Mouse (Mus musculus) liver, embryonic 11.5 days (tissue): ENCODE results near the gene Ifngr2. TPM values are rescaled to one million over a fixed set of nuclear protein-coding genes. Genes with fewer than 3 reads are reported as not detected.

Source experiments
- ATAC-seq: fragments of 200-750 bp; cut with Nextera tagmentation; replicated peaks from 2 replicates; pipeline ENCODE4 v1.8.0; 2017; ENCODE audit warnings: moderate number of reproducible peaks, mild to moderate bottlenecking, moderate TSS enrichment, moderate library complexity; ENCODE audit not compliant: low FRiP score
- DNase-seq: peaks from one replicate; pipeline ENCODE4 v3.0.0-alpha.2; 2017; ENCODE audit warnings: low spot score
- H3K27ac ChIP-seq: fragments of 300-500 bp; sonication (generic); 2 replicates; pipeline ENCODE4 v1.5.1; 2014; ENCODE audit warnings: mild to moderate bottlenecking, low read depth, low read length, control low read depth
- H3K27me3 ChIP-seq: fragments of 300-500 bp; sonication (generic); replicated peaks from 2 replicates; pipeline ENCODE4 v1.6.1; 2014; ENCODE audit warnings: low read length, mixed read lengths; ENCODE audit not compliant: control insufficient read depth, insufficient read depth
- H3K36me3 ChIP-seq: fragments of 300-500 bp; sonication (generic); 2 replicates; pipeline ENCODE4 v1.6.1; 2014; ENCODE audit warnings: mild to moderate bottlenecking, low read length, moderate library complexity, mixed read lengths; ENCODE audit not compliant: control insufficient read depth, insufficient read depth
- H3K4me1 ChIP-seq: fragments of 300-500 bp; sonication (generic); replicated peaks from 2 replicates; pipeline ENCODE4 v1.6.1; 2014; ENCODE audit warnings: low read length, mixed read lengths; ENCODE audit not compliant: control insufficient read depth, insufficient read depth
- H3K4me2 ChIP-seq: fragments of 300-500 bp; sonication (generic); 2 replicates; pipeline ENCODE4 v1.6.1; 2014; ENCODE audit warnings: mild to moderate bottlenecking, control low read depth, moderate library complexity
- H3K4me3 ChIP-seq: fragments of 300-500 bp; sonication (generic); 2 replicates; pipeline ENCODE4 v1.5.1; 2014; ENCODE audit warnings: low read depth, low read length, control low read depth
- H3K9ac ChIP-seq: fragments of 300-500 bp; sonication (generic); 2 replicates; pipeline ENCODE4 v1.6.1; 2014; ENCODE audit warnings: low read depth, low read length, control low read depth
- H3K9me3 ChIP-seq: fragments of 300-500 bp; sonication (generic); 2 replicates; pipeline ENCODE4 v1.6.1; 2016; ENCODE audit warnings: low read length, inconsistent platforms, mixed read lengths; ENCODE audit not compliant: control insufficient read depth
- WGBS: fragments of 180-500 bp; shearing (Covaris S2); extraction: QIAGEN DNeasy Blood & Tissue Kit; methylation state at CpG from one replicate; pipeline ENCODE4 v1.1.7; 2014; 5-methylcytosine and 5-hydroxymethylcytosine counted together
- polyA plus RNA-seq: library from polyadenylated mRNA; unstranded; fragments of >200 nt; fragmentation: Nextera tagmentation; extraction: Ambion mirVana; gene quantifications from 2 replicates; pipeline ENCODE4 v1.2.1, GENCODE M21; 2014

The Ifngr2 gene
- polyA plus RNA-seq, 1 experiment from 2014 or later, result 28.7 TPM

DNA sequence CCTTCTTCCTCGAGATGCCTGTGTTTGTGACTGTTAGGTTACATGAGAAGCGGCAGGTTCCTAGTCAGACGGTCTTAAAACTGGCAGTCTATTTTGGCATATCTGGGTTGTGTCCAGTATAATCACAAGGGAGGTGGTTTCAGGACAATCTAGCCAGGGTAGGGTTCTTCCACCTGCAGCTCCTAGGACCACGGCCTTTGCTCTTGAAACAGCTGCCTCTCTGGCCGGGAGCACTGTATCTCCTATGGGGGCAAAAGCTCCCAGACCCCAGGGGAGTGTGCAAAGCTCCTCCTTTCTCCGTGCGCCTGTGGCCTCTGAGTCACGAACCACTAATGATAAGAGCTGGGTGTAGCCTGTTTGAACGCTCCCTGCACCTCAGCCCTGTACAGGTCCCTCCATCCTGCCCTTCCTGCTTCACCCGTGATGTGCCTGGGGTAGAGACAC, 4.2 kb downstream of the Ifngr2 start:
- Histone ChIP-seq H3K36me3 (no peaks in the 10 kb centered on the region), H3K27me3 (no peaks in the 10 kb centered on the region), H3K4me3 (no peak overlapping the region), H3K4me1 (peaks cover 59% of the 10 kb centered on the region), H3K27ac (peak overlapping the region; percentile 61), H3K4me2 (peak overlapping the region; percentile 58), H3K9me3 (no peaks in the 10 kb centered on the region), H3K9ac (peak overlapping the region; percentile 7; the same call in 1 of the 2 replicates)
- DNase-seq (no peak), ATAC-seq (peak; percentile 81)
- WGBS, result 32% methylated on average over 10 of the region's 10 CpGs

DNA sequence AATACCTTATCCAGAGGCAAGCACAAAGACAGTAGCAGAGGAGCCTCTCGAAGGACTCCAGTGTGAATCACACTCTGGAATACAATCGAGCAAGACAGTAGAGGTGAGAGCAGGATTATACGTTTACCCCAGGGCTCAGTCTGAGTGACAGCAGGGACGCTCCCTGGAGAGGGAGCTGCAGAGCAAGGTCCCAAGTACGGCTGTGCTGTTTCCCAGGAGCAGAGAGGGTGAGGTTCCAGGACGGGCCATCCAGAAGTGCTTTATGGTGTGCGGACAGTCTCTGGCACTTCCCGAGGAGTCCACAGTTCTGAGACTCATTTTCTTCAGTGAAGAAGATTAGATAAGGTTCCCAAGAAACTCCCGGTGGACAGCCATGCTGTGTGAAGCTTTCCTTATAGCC, 5.2 kb downstream of the Ifngr2 start:
- Histone ChIP-seq H3K4me2 (peak overlapping the region; percentile 58), H3K27ac (no peak overlapping the region; the same call in 1 of the 2 replicates), H3K27me3 (no peaks in the 10 kb centered on the region), H3K36me3 (peaks cover 3% of the 10 kb centered on the region; the same call in 1 of the 2 replicates), H3K9ac (peak overlapping the region; percentile 43; the same call in 1 of the 2 replicates), H3K4me1 (peaks cover 54% of the 10 kb centered on the region), H3K4me3 (no peak overlapping the region), H3K9me3 (no peaks in the 10 kb centered on the region)
- WGBS, result 62% methylated on average over 9 of the region's 9 CpGs
- DNase-seq (no peak), ATAC-seq (no peak)

- DNase-seq (no peak), ATAC-seq (no peak)
- Histone ChIP-seq H3K9me3 (no peaks in the 10 kb centered on the region), H3K27ac (no peak overlapping the region), H3K4me1 (peaks cover 44% of the 10 kb centered on the region), H3K4me3 (no peak overlapping the region), H3K9ac (no peak overlapping the region), H3K27me3 (no peaks in the 10 kb centered on the region), H3K4me2 (no peak overlapping the region), H3K36me3 (peaks cover 5% of the 10 kb centered on the region; the same call in 1 of the 2 replicates)
- 33% methylated on average over 12 of the region's 12 CpGs for WGBS
Measured at GRCm38 (mm10) chr16:91553625-91554024, 6.8 kb downstream of the Ifngr2 start.

- Histone ChIP-seq H3K9ac (no peak overlapping the region), H3K27ac (no peak overlapping the region), H3K4me1 (peaks cover 32% of the 10 kb centered on the region), H3K4me3 (no peak overlapping the region), H3K36me3 (peaks cover 9% of the 10 kb centered on the region; the same call in 1 of the 2 replicates), H3K4me2 (no peak overlapping the region), H3K27me3 (no peaks in the 10 kb centered on the region), H3K9me3 (no peaks in the 10 kb centered on the region)
- ATAC-seq (no peak), DNase-seq (no peak)
- WGBS, result 82% methylated on average over 8 of the region's 8 CpGs
Measured at GRCm38 (mm10) chr16:91555017-91555605, 8.2 kb downstream of the Ifngr2 start.

GRCm38 (mm10) chr16:91556659-91557058, 9.8 kb downstream of the Ifngr2 start:
- H3K27ac ChIP-seq, result no peak overlapping the region
- no peak for ATAC-seq
- peaks cover 22% of the 10 kb centered on the region for H3K4me1 ChIP-seq
- 92% methylated on average over 15 of the region's 15 CpGs for WGBS
- no peak overlapping the region for H3K4me2 ChIP-seq
- H3K4me3 ChIP-seq, result no peak overlapping the region
- no peaks in the 10 kb centered on the region for H3K27me3 ChIP-seq
- no peaks in the 10 kb centered on the region for H3K9me3 ChIP-seq
- H3K9ac ChIP-seq, result no peak overlapping the region
- H3K36me3 ChIP-seq, result peaks cover 14% of the 10 kb centered on the region
- DNase-seq, result no peak

GRCm38 (mm10) chr16:91557214-91557613, 10.3 kb downstream of the Ifngr2 start:
- Histone ChIP-seq H3K9ac (no peak overlapping the region), H3K4me2 (no peak overlapping the region), H3K36me3 (peaks cover 17% of the 10 kb centered on the region), H3K27ac (no peak overlapping the region), H3K27me3 (no peaks in the 10 kb centered on the region), H3K9me3 (no peaks in the 10 kb centered on the region), H3K4me1 (peaks cover 17% of the 10 kb centered on the region), H3K4me3 (no peak overlapping the region)
- ATAC-seq (no peak), DNase-seq (no peak)
- 87% methylated on average over 7 of the region's 7 CpGs for WGBS

- H3K9me3 ChIP-seq, result no peaks in the 10 kb centered on the region
- H3K4me3 ChIP-seq, result no peak overlapping the region
- no peak overlapping the region for H3K27ac ChIP-seq
- no peaks in the 10 kb centered on the region for H3K27me3 ChIP-seq
- ATAC-seq (no peak), DNase-seq (no peak)
- H3K9ac ChIP-seq, result no peak overlapping the region
- no peak overlapping the region for H3K4me2 ChIP-seq
- H3K4me1 ChIP-seq, result peaks cover 15% of the 10 kb centered on the region
- WGBS, result 88% methylated on average over 15 of the region's 15 CpGs
- peaks cover 20% of the 10 kb centered on the region for H3K36me3 ChIP-seq
Measured at GRCm38 (mm10) chr16:91557693-91558092, 10.8 kb downstream of the Ifngr2 start.

GRCm38 (mm10) chr16:91561099-91561498, 14.2 kb downstream of the Ifngr2 start:
- DNase-seq, result no peak
- WGBS, result 64% methylated on average over 9 of the region's 9 CpGs
- 0 out of 2 replicates have a peak, but pooled peaks have one; percentile 42 for ATAC-seq
- H3K4me3 ChIP-seq, result no peak overlapping the region
- H3K27ac ChIP-seq, result no peak overlapping the region
- no peak overlapping the region for H3K4me2 ChIP-seq
- no peaks in the 10 kb centered on the region for H3K9me3 ChIP-seq
- H3K36me3 ChIP-seq, result peaks cover 25% of the 10 kb centered on the region
- no peak overlapping the region for H3K9ac ChIP-seq
- no peaks in the 10 kb centered on the region for H3K27me3 ChIP-seq
- peaks cover 8% of the 10 kb centered on the region; the same call in 1 of the 2 replicates for H3K4me1 ChIP-seq
